Mouse (Mus musculus) hindbrain, embryonic 16.5 days (tissue): ENCODE results near the gene Ppa1. TPM values are rescaled to one million over a fixed set of nuclear protein-coding genes. Genes with fewer than 3 reads are reported as not detected.

Experiments used
- ATAC-seq: fragments of 200-750 bp; cut with Nextera tagmentation; 2 replicates; pipeline ENCODE4 v1.8.0; 2017; ENCODE audit warnings: moderate TSS enrichment, moderate library complexity
- H3K27ac ChIP-seq: fragments of 300-500 bp; sonication (generic); 2 replicates; pipeline ENCODE4 v1.5.1; 2014; ENCODE audit warnings: low read depth, mild to moderate bottlenecking, control low read depth, low read length, moderate library complexity
- H3K27me3 ChIP-seq: fragments of 300-500 bp; sonication (generic); replicated peaks from 2 replicates; pipeline ENCODE4 v1.6.1; 2014; ENCODE audit warnings: low read length; ENCODE audit not compliant: control insufficient read depth, insufficient read depth
- H3K36me3 ChIP-seq: fragments of 300-500 bp; sonication (generic); 2 replicates; pipeline ENCODE4 v1.6.1; 2014; ENCODE audit warnings: mild to moderate bottlenecking, low read length, moderate library complexity, mixed read lengths; ENCODE audit not compliant: control insufficient read depth, insufficient read depth
- H3K4me1 ChIP-seq: fragments of 300-500 bp; sonication (generic); 2 replicates; pipeline ENCODE4 v1.6.1; 2014; ENCODE audit warnings: low read depth, low read length; ENCODE audit not compliant: control insufficient read depth, insufficient read depth
- H3K4me2 ChIP-seq: fragments of 300-500 bp; sonication (generic); 2 replicates; pipeline ENCODE4 v1.6.1; 2014; ENCODE audit warnings: mild to moderate bottlenecking, low read length, control low read depth, moderate library complexity
- H3K4me3 ChIP-seq: fragments of 300-500 bp; sonication (generic); 2 replicates; pipeline ENCODE4 v1.5.1; 2014; ENCODE audit warnings: mild to moderate bottlenecking, low read length, control low read depth, moderate library complexity
- H3K9ac ChIP-seq: fragments of 300-500 bp; sonication (generic); 2 replicates; pipeline ENCODE4 v1.6.1; 2014; ENCODE audit warnings: low read depth, mild to moderate bottlenecking, control low read depth, low read length, moderate library complexity
- H3K9me3 ChIP-seq: fragments of 300-500 bp; sonication (generic); 2 replicates; pipeline ENCODE4 v1.6.1; 2014; ENCODE audit warnings: mild to moderate bottlenecking, low read length, moderate library complexity; ENCODE audit not compliant: control insufficient read depth
- WGBS: fragments of 180-500 bp; shearing (Covaris S2); extraction: QIAGEN DNeasy Blood & Tissue Kit; methylation state at CpG from one replicate; pipeline ENCODE4 v1.1.7; 2014; 5-methylcytosine and 5-hydroxymethylcytosine counted together
- polyA plus RNA-seq: library from polyadenylated mRNA; unstranded; fragments of >200 nt; fragmentation: Nextera tagmentation; extraction: Ambion mirVana; gene quantifications from 2 replicates; pipeline ENCODE4 v1.2.1, GENCODE M21; 2015

Gene Ppa1
- polyA plus RNA-seq, 1 experiment from 2014 or later: 226 TPM

DNA sequence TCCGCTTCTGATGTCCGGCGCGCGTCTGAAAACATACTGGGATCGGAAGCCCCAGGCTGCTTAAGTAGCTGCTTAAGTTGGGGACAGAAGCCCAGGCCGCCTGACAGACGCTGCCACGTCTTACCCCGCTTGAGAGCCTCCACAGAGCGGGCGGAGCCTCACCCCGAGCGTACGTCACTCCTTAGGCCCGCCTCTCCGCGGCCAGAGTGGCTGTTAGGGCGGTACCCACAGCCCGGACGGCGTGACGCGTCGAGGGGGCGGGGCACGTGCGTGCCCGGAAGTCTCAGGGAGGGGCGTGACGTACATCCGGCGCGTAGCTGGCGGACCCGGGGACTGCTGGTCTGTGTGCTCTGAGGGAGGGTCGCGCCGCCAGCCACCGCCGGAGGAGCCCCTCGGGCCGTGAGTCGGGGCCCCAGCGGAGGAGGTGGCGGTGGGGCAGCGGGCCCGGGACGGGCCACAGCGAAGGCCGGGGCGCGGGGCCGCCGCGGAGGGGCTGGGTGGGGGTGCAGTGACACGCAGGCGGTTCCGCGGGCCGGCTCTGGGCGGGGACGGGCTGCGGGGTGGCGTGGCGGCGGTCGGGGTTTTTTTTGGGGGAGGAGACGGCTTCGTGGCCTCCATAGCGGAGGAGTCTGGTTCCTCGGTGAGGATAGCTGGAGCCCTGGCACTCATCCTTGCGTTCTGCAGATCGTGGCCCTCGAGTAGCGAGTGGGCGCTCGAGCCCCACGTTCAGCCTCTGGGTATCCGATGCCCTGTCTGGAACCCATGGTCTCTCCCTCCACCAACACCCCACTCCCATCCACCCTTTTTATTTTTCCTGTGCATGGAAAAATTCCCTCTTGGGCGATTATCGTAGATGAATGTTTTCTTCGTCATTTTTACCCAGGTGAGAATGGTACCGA is 31.9 kb downstream of the Ppa1 start, which contains the start of gene Sar1a:
TSS of gene Sar1a (plus strand) at position 285 of the 899 bp plus-strand sequence.
- Histone ChIP-seq H3K27ac (peak within 1 kb of the TSS; percentile 79), H3K4me3 (peak within 1 kb of the TSS; percentile 93), H3K36me3 (peaks cover 3% of the 10 kb centered on the region; the same call in 1 of the 2 replicates), H3K4me1 (peaks cover 15% of the 10 kb centered on the region), H3K9me3 (no peaks in the 10 kb centered on the region), H3K4me2 (peak within 1 kb of the TSS; percentile 90), H3K9ac (peak within 1 kb of the TSS; percentile 96), H3K27me3 (no peaks in the 10 kb centered on the region)
- under 1% methylated on average over 64 of the region's 84 CpGs for WGBS
- peak; percentile 100 for ATAC-seq

DNA sequence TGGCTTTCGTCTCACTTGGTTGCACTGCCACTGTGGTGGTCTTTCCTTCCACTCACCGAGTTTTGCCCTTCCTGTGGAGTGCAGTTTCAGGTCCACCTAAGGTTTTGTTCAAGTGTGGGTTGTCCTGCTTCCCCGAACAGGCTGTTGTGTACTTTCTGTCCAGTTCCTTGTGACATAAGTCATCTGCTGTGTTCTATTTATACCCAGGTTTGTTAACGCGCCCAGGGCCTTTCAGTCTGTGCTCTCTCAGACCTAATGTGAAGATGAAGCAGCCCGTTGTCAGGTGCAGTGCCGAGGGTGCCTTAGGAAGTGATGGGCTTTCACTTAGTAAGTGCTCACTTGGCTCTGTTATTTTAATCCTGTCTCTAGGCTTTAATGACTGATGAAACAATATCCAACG is 41.1 kb downstream of the Ppa1 start:
- Histone ChIP-seq H3K9ac (no peak overlapping the region), H3K4me2 (no peak overlapping the region), H3K4me1 (no peaks in the 10 kb centered on the region), H3K9me3 (no peaks in the 10 kb centered on the region), H3K36me3 (peaks cover 53% of the 10 kb centered on the region), H3K4me3 (no peak overlapping the region), H3K27me3 (no peaks in the 10 kb centered on the region), H3K27ac (no peak overlapping the region)
- WGBS: 94% methylated on average over 8 of the region's 8 CpGs
- ATAC-seq: no peak

DNA sequence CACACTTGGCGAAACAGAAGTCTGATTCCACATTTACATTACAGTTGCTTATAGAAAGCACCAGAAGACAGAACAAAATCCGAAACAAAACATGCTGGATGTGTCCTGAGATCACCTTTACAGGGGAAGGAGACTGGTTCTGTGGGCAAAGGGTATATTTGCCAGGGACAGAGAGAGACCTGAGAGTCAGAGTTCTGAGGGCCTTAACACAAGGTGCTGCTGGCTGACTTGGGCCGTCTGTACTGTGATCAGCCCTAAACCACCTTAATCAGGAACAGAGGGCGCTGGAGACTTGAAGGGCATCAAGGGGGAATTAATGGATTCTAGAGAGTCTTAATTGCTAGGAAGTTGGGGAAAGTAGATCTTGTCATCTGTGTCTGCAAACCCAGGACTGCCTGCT is 45.2 kb downstream of the Ppa1 start:
- H3K36me3 ChIP-seq: peaks cover 30% of the 10 kb centered on the region
- H3K27ac ChIP-seq: no peak overlapping the region
- no peak for ATAC-seq
- no peaks in the 10 kb centered on the region for H3K27me3 ChIP-seq
- 71% methylated on average over 4 of the region's 4 CpGs for WGBS
- no peak overlapping the region for H3K9ac ChIP-seq
- H3K4me1 ChIP-seq: peaks cover 17% of the 10 kb centered on the region
- no peaks in the 10 kb centered on the region for H3K9me3 ChIP-seq
- H3K4me2 ChIP-seq: no peak overlapping the region
- no peak overlapping the region for H3K4me3 ChIP-seq

DNA sequence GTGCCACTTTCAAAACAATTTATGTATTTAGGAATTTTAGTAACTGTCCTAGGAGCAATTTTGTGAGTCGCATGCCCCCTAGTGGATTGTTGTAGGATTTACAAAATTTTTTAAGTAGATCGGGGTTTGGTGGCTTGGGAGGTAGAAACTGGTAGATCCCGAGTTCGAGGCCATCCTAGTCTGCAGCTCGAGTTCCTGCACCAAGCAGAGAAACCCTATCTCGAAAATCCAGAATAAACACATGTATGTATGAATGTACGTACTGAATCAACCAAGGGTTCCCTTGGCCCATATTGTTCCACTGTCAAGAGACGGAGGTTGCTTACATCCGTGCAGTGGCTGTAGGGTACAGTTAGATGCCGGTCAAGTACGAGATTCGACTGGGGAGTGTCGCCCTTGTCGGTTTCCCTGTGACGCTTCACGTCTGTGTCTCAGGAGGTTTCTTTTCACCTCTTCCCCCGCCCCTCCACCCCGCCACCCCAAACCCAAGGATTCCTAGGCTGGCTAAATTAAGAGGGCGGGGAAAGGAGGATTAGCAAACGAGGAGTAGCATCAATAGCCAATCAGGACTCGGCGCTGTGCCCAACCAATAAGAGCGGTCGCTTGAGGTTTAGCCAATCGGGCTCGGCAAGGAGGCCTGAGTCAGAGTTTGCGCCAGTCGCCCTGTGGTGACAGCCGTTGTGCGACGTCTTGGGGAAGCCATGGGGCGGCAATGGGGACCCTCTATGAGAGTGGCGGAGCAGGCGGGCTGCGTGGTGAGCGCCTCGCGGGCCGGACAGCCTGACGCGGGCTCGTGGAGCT is 46.7 kb downstream of the Ppa1 start, which contains the start of gene Tysnd1:
TSS of gene Tysnd1 (plus strand) at position 645 of the 801 bp plus-strand sequence.
- Histone ChIP-seq H3K9ac (peak within 1 kb of the TSS; percentile 79), H3K27ac (peak within 1 kb of the TSS; percentile 69), H3K27me3 (no peaks in the 10 kb centered on the region), H3K36me3 (peaks cover 27% of the 10 kb centered on the region), H3K4me1 (peaks cover 17% of the 10 kb centered on the region), H3K4me2 (peak within 1 kb of the TSS; percentile 100), H3K9me3 (no peaks in the 10 kb centered on the region), H3K4me3 (peak within 1 kb of the TSS; percentile 91)
- WGBS: under 1% methylated on average over 42 of the region's 42 CpGs
- peak; percentile 97 for ATAC-seq

DNA sequence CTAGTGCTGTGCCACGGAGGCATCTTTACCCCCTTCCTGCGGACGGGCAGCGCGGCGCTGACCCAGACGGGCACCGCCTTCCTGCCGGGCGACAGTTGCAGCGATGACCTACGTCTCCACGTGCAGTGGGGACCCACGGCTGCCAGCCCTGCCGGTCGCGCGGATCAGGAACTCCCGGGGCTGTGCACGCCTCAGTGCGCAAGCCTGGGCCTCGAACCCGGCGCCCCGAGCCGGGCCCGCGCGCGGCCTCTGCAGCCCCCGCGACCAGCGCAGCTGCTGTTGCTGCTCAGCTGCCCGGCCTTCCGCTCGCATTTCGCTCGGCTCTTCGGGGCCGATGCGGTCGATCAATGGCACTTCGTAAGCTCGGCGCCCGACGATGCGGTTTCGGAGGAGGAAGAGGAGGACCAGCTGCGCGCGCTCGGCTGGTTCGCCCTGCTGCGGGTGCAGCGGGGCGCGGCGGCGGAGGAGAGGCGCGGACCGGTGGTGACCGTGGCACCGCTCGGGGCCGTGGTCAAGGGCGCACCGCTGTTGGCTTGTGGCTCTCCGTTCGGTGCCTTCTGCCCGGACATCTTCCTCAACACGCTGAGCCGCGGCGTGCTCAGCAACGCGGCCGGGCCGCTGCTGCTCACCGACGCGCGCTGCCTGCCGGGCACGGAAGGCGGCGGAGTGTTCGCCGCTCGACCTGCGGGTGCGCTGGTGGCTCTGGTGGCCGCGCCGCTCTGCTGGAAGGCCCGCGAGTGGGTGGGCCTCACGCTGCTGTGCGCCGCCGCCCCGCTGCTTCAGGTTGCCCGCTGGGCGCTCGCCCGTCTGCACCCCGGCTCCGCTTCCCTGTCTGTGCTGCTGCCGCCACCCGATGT is 47.6 kb downstream of the Ppa1 start:
- Histone ChIP-seq H3K9me3 (no peaks in the 10 kb centered on the region), H3K4me2 (peak overlapping the region; percentile 100), H3K4me3 (peak overlapping the region; percentile 91), H3K36me3 (peaks cover 19% of the 10 kb centered on the region), H3K4me1 (peaks cover 17% of the 10 kb centered on the region), H3K9ac (peak overlapping the region; percentile 79), H3K27me3 (no peaks in the 10 kb centered on the region), H3K27ac (peak overlapping the region; percentile 60; the same call in 1 of the 2 replicates)
- WGBS: under 1% methylated on average over 77 of the region's 111 CpGs
- ATAC-seq: no peak; the same call in 1 of the 2 replicates

DNA sequence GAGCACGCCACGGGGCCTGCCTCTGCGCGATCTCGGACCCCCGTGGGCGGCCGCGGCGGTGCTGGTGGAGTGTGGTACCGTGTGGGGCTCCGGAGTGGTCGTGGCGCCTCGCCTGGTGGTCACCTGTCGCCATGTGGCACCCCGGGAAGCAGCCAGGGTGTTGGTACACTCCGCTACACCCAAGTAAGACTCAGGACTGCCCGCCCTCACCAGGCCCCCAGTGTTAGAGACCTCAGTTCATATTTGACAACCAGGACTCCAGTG is 48.1 kb downstream of the Ppa1 start:
- H3K4me2 ChIP-seq: peak overlapping the region; percentile 100
- no peak overlapping the region for H3K27ac ChIP-seq
- H3K9me3 ChIP-seq: no peaks in the 10 kb centered on the region
- peak overlapping the region; percentile 79 for H3K9ac ChIP-seq
- H3K4me1 ChIP-seq: peaks cover 17% of the 10 kb centered on the region
- WGBS: 32% methylated on average over 5 of the region's 19 CpGs
- peak overlapping the region; percentile 91 for H3K4me3 ChIP-seq
- no peak for ATAC-seq
- no peaks in the 10 kb centered on the region for H3K27me3 ChIP-seq
- peaks cover 13% of the 10 kb centered on the region for H3K36me3 ChIP-seq

DNA sequence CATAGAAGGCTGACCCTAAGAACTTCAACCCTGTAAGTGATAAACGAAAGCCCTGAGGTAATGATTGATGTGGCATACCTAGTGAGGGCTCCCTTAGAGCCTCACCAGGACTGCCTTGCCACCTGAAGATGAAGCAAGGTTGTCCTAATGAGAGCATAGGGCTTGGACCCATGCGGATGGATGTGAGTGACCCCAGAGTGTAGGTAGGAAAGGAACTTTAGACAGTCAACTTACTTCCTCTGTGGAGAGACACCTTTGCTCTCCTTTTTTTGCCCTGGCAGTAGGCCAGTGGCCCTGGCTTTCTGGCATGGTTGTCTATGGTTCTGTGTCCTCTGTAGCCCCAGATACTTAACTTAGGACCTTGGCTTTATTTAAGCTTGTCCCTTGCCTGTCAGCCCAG is 48.7 kb downstream of the Ppa1 start:
- Histone ChIP-seq H3K27ac (no peak overlapping the region), H3K9ac (peak overlapping the region; percentile 79; the same call in 1 of the 2 replicates), H3K4me2 (peak overlapping the region; percentile 100), H3K9me3 (no peaks in the 10 kb centered on the region), H3K4me1 (peaks cover 17% of the 10 kb centered on the region), H3K36me3 (peaks cover 8% of the 10 kb centered on the region), H3K27me3 (no peaks in the 10 kb centered on the region), H3K4me3 (peak overlapping the region; percentile 91)
- 89% methylated on average over 2 of the region's 2 CpGs for WGBS
- ATAC-seq: no peak

DNA sequence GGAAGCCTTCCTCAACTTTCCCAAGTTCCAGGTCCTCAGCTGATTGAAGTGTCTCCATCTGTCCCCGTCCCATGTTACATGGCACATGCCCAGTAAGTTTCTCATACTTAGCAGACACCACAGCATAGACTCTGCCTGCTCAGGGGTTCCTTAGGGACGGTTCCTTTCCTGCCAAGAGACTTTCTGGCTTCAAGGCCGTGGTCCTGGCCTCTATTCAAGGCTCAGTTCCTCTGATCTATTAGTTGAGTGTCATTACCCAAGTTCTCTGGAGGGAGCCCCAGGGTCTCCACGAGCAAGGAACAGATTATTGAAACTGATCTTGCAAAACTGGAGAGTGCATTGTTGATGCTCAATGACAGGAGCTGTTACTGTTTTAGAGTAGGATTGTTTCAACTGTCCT is 56.3 kb downstream of the Ppa1 start:
- ATAC-seq: no peak

More for the DNA sequence above, 56.3 kb downstream of the Ppa1 start:
- Histone ChIP-seq H3K9ac (no peak overlapping the region), H3K36me3 (peaks cover 4% of the 10 kb centered on the region; the same call in 1 of the 2 replicates), H3K4me2 (no peak overlapping the region), H3K9me3 (no peaks in the 10 kb centered on the region), H3K4me3 (no peak overlapping the region), H3K27me3 (no peaks in the 10 kb centered on the region), H3K27ac (no peak overlapping the region), H3K4me1 (no peaks in the 10 kb centered on the region)
- WGBS: 77% methylated on average over 4 of the region's 4 CpGs
